Mouse (Mus musculus): Measurements from ENCODE around the gene Nudt1. TPM values are rescaled to one million over a fixed set of nuclear protein-coding genes. Genes with fewer than 3 reads are reported as not detected.

Gene Nudt1
- polyA plus RNA-seq, 1 experiment from 2014 or later, result 22.2 TPM

GRCm38 (mm10) chr5:140382688-140383087, 61.2 kb downstream of the Nudt1 start:
- H3K4me1 ChIP-seq (ENCODE audit: control insufficient read depth in 2 of 2, insufficient read depth in 2 of 2, low read length in 2 of 2), result peaks cover 4 to 25% of the 10 kb centered on the region in 2 experiments; a peak in 3 of 4 replicates
- no peaks in the 10 kb centered on the region for H3K36me3 ChIP-seq (ENCODE audit: control insufficient read depth, insufficient read depth, low read length)
- no peak overlapping the region for H3K9ac ChIP-seq (ENCODE audit: low read length)
- no peaks in the 10 kb centered on the region for H3K9me3 ChIP-seq (ENCODE audit: control insufficient read depth, low read length)
- H3K4me3 ChIP-seq (ENCODE audit: control insufficient read depth in 1 of 2, insufficient read depth in 1 of 2, low read depth in 1 of 2, low read length in 2 of 2), result no peak overlapping the region
- no peak overlapping the region for H3K27ac ChIP-seq (replicated peaks in 1 of 2; ENCODE audit: control insufficient read depth in 1 of 2, insufficient read depth in 1 of 2, low read depth in 2 of 2, low read length in 2 of 2)
- no peak overlapping the region for H3K4me2 ChIP-seq (ENCODE audit: low read length)
- no peak for ATAC-seq (ENCODE audit: insufficient number of reproducible peaks, insufficient read depth, low FRiP score, low read depth)
- 95% methylated on average over 6 of the region's 6 CpGs for WGBS
- H3K27me3 ChIP-seq (ENCODE audit: control insufficient read depth, insufficient read depth, low read length), result no peaks in the 10 kb centered on the region

GRCm38 (mm10) chr5:140383559-140383958, 62.1 kb downstream of the Nudt1 start:
- Histone ChIP-seq H3K9me3 (ENCODE audit: control insufficient read depth, low read length) (no peaks in the 10 kb centered on the region), H3K36me3 (ENCODE audit: control insufficient read depth, insufficient read depth, low read length) (no peaks in the 10 kb centered on the region), H3K27me3 (ENCODE audit: control insufficient read depth, insufficient read depth, low read length) (no peaks in the 10 kb centered on the region), H3K4me3 (ENCODE audit: control insufficient read depth in 1 of 2, insufficient read depth in 1 of 2, low read depth in 1 of 2, low read length in 2 of 2) (no peak overlapping the region), H3K9ac (ENCODE audit: low read length) (peak overlapping the region; percentile 55), H3K27ac (replicated peaks in 1 of 2; ENCODE audit: control insufficient read depth in 1 of 2, insufficient read depth in 1 of 2, low read depth in 2 of 2, low read length in 2 of 2) (peak overlapping the region; percentile 65 to 79), H3K4me2 (ENCODE audit: low read length) (peak overlapping the region; percentile 28), H3K4me1 (ENCODE audit: control insufficient read depth in 2 of 2, insufficient read depth in 2 of 2, low read length in 2 of 2) (peaks cover 7 to 27% of the 10 kb centered on the region in 2 experiments; a peak in 3 of 4 replicates)
- peak; percentile 58; the same call in 1 of the 2 replicates for ATAC-seq (ENCODE audit: insufficient number of reproducible peaks, insufficient read depth, low FRiP score, low read depth)
- WGBS, result 12% methylated on average over 7 of the region's 7 CpGs

- WGBS, result 95% methylated on average over 1 of the region's 1 CpGs
- no peaks in the 10 kb centered on the region for H3K9me3 ChIP-seq (ENCODE audit: control insufficient read depth, low read length)
- no peak overlapping the region for H3K4me3 ChIP-seq (ENCODE audit: control insufficient read depth in 1 of 2, insufficient read depth in 1 of 2, low read depth in 1 of 2, low read length in 2 of 2)
- H3K4me1 ChIP-seq (ENCODE audit: control insufficient read depth in 2 of 2, insufficient read depth in 2 of 2, low read length in 2 of 2), result peaks cover 7 to 27% of the 10 kb centered on the region in 2 experiments; a peak in 3 of 4 replicates
- peak overlapping the region in 1 of 2 experiments; percentile 65; a peak in 2 of 4 replicates for H3K27ac ChIP-seq (replicated peaks in 1 of 2; ENCODE audit: control insufficient read depth in 1 of 2, insufficient read depth in 1 of 2, low read depth in 2 of 2, low read length in 2 of 2)
- ATAC-seq (ENCODE audit: insufficient number of reproducible peaks, insufficient read depth, low FRiP score, low read depth), result no peak
- H3K4me2 ChIP-seq (ENCODE audit: low read length), result no peak overlapping the region
- H3K9ac ChIP-seq (ENCODE audit: low read length), result no peak overlapping the region
- no peaks in the 10 kb centered on the region for H3K36me3 ChIP-seq (ENCODE audit: control insufficient read depth, insufficient read depth, low read length)
- H3K27me3 ChIP-seq (ENCODE audit: control insufficient read depth, insufficient read depth, low read length), result no peaks in the 10 kb centered on the region
Measured at GRCm38 (mm10) chr5:140384462-140384861, 63.0 kb downstream of the Nudt1 start.

DNA sequence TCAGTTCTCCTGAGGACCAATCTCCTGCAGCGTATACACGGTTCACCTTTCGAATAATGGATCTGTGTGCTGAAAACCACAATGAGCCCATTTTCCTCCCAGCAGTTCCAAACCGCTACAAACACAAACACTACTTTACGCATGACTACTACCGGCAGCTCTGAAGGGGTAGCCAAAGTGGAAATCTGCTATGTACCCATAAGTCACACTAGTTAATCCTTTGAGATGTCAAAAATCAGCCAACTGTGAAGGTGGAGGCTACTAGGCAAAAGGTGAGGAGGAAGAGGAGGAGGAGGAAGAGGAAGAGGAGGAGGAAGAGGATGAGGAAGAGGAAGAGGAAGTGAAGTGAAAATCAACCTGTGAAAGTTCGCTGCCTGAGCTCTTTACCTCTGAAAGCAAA, 65.8 kb downstream of the Nudt1 start:
- 91% methylated on average over 7 of the region's 7 CpGs for WGBS
- Histone ChIP-seq H3K27me3 (ENCODE audit: control insufficient read depth, insufficient read depth, low read length) (no peaks in the 10 kb centered on the region), H3K27ac (replicated peaks in 1 of 2; ENCODE audit: control insufficient read depth in 1 of 2, insufficient read depth in 1 of 2, low read depth in 2 of 2, low read length in 2 of 2) (no peak overlapping the region), H3K9ac (ENCODE audit: low read length) (no peak overlapping the region), H3K4me3 (ENCODE audit: control insufficient read depth in 1 of 2, insufficient read depth in 1 of 2, low read depth in 1 of 2, low read length in 2 of 2) (no peak overlapping the region), H3K4me1 (ENCODE audit: control insufficient read depth in 2 of 2, insufficient read depth in 2 of 2, low read length in 2 of 2) (peaks cover 7 to 27% of the 10 kb centered on the region in 2 experiments; a peak in 3 of 4 replicates), H3K9me3 (ENCODE audit: control insufficient read depth, low read length) (no peaks in the 10 kb centered on the region), H3K36me3 (ENCODE audit: control insufficient read depth, insufficient read depth, low read length) (no peaks in the 10 kb centered on the region), H3K4me2 (ENCODE audit: low read length) (peak overlapping the region; percentile 99; the same call in 1 of the 2 replicates)
- ATAC-seq (ENCODE audit: insufficient number of reproducible peaks, insufficient read depth, low FRiP score, low read depth), result no peak

Other genes with a start within 250 kb of the Nudt1 start
- 20.5 and 21.9 TPM in 2 replicates for gene Mad1l1, start 104 bp upstream of the Nudt1 start, polyA plus RNA-seq (2014; fragmentation: Nextera tagmentation; extraction: Ambion mirVana)
- 14.7 and 16.0 TPM in 2 replicates for gene Mrm2, start 10.2 kb downstream of the Nudt1 start, polyA plus RNA-seq (2014; fragmentation: Nextera tagmentation; extraction: Ambion mirVana)
- 8.9 and 9.9 TPM in 2 replicates for gene Snx8, start 67.6 kb downstream of the Nudt1 start, polyA plus RNA-seq (2014; fragmentation: Nextera tagmentation; extraction: Ambion mirVana)
- gene Eif3b, start 97.7 kb downstream of the Nudt1 start, polyA plus RNA-seq (2014; fragmentation: Nextera tagmentation; extraction: Ambion mirVana), result 92.9 and 108 TPM in 2 replicates
- gene Gm4869, start 124.0 kb downstream of the Nudt1 start, polyA plus RNA-seq (2014; fragmentation: Nextera tagmentation; extraction: Ambion mirVana), result not detected in 2 replicates
- 11.0 and 11.5 TPM in 2 replicates for gene Chst12, start 183.9 kb downstream of the Nudt1 start, polyA plus RNA-seq (2014; fragmentation: Nextera tagmentation; extraction: Ambion mirVana)
- not detected in 2 replicates for gene Grifin, start 243.4 kb downstream of the Nudt1 start, polyA plus RNA-seq (2014; fragmentation: Nextera tagmentation; extraction: Ambion mirVana)

Measured in heart, embryonic 14.5 days (tissue).